Comparison of ENCODE assay signal across 8 mouse cellular contexts in the genomic region with DNA sequence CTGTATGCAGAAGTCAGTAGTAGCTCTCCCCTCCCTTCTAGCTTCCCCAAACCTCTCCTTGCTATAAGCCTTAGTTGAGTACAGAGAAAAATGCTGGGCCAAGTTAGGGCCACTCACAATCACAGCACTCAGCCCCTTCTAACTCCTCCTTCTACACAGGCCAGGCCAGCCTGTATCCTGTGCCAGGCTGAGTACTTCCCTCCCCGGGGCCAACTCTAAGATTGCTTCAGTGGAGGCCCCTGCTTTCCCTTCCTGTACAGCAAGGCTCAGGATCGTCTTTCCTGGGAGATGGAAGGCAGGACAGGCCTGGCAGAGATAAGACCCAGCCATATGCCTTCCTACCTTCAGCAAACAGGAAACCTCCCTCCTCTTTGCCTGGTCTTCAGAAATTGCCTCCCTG. TPM values are rescaled to one million over a fixed set of nuclear protein-coding genes. Genes with fewer than 3 reads are reported as not detected.
DNase-seq lines count a peak whose midpoint lies in the region; ATAC-seq lines count a peak whose summit lies in the region.

No protein-coding gene starts in this region.

- peak overlapping the region; percentile 71 for H3K27ac ChIP-seq in kidney, embryonic 14.5 days (ENCODE audit: low read depth, low read length)
- peak overlapping the region; percentile 48; the same call in 1 of the 2 replicates for H3K27ac ChIP-seq in embryonic facial prominence, embryonic 15.5 days (replicated peaks)
- H3K27ac ChIP-seq in intestine, embryonic 16.5 days (ENCODE audit: low read length): peak overlapping the region; percentile 72
- H3K27ac ChIP-seq in neural tube, embryonic 15.5 days (replicated peaks): no peak overlapping the region

- no peak overlapping the region for H3K4me3 ChIP-seq in kidney, embryonic 14.5 days (ENCODE audit: low read length)
- no peak overlapping the region for H3K4me3 ChIP-seq in embryonic facial prominence, embryonic 15.5 days (replicated peaks)
- H3K4me3 ChIP-seq in intestine, embryonic 16.5 days (ENCODE audit: low read length): no peak overlapping the region
- H3K4me3 ChIP-seq in neural tube, embryonic 15.5 days (replicated peaks): no peak overlapping the region

- no peaks in the 10 kb centered on the region for H3K27me3 ChIP-seq in kidney, embryonic 14.5 days (ENCODE audit: control insufficient read depth, insufficient read depth, low read length)
- no peaks in the 10 kb centered on the region for H3K27me3 ChIP-seq in embryonic facial prominence, embryonic 15.5 days
- H3K27me3 ChIP-seq in intestine, embryonic 16.5 days (replicated peaks; ENCODE audit: control insufficient read depth, insufficient read depth, low read length): no peaks in the 10 kb centered on the region
- H3K27me3 ChIP-seq in neural tube, embryonic 15.5 days (replicated peaks): no peaks in the 10 kb centered on the region

- peaks cover 21% of the 10 kb centered on the region for H3K4me1 ChIP-seq in kidney, embryonic 14.5 days (ENCODE audit: control insufficient read depth, insufficient read depth, low read length)
- peaks cover 8% of the 10 kb centered on the region; the same call in 1 of the 2 replicates for H3K4me1 ChIP-seq in embryonic facial prominence, embryonic 15.5 days
- peaks cover 13% of the 10 kb centered on the region for H3K4me1 ChIP-seq in intestine, embryonic 16.5 days (ENCODE audit: control insufficient read depth, insufficient read depth, low read length)
- H3K4me1 ChIP-seq in neural tube, embryonic 15.5 days: peaks cover 11% of the 10 kb centered on the region; the same call in 1 of the 2 replicates

- peak; percentile 58; the same call in 1 of the 2 replicates for ATAC-seq in kidney, embryonic 14.5 days (ENCODE audit: low FRiP score, low TSS enrichment)
- ATAC-seq in embryonic facial prominence, embryonic 15.5 days (ENCODE audit: insufficient number of reproducible peaks, low FRiP score, low TSS enrichment, low read depth): peak; percentile 63
- ATAC-seq in intestine, embryonic 16.5 days: peak; percentile 72
- ATAC-seq in neural tube, embryonic 15.5 days (ENCODE audit: low FRiP score): no peak

- intact Hi-C loops in left cerebral cortex, postnatal 10 days (cut with DNase I): no loop called here

- H3K4me2 ChIP-seq in kidney, embryonic 14.5 days (replicated peaks; ENCODE audit: low read depth, low read length): no peak overlapping the region
- no peak overlapping the region for H3K4me2 ChIP-seq in embryonic facial prominence, embryonic 15.5 days (replicated peaks)
- H3K4me2 ChIP-seq in intestine, embryonic 16.5 days (ENCODE audit: low read depth, low read length): no peak overlapping the region
- no peak overlapping the region for H3K4me2 ChIP-seq in neural tube, embryonic 15.5 days

- peaks cover 25% of the 10 kb centered on the region for H3K36me3 ChIP-seq in kidney, embryonic 14.5 days (ENCODE audit: control insufficient read depth, insufficient read depth, low read length)
- H3K36me3 ChIP-seq in embryonic facial prominence, embryonic 15.5 days: peaks cover 46% of the 10 kb centered on the region
- H3K36me3 ChIP-seq in intestine, embryonic 16.5 days (ENCODE audit: control insufficient read depth, insufficient read depth, low read length): no peaks in the 10 kb centered on the region; the same call in 1 of the 2 replicates
- H3K36me3 ChIP-seq in neural tube, embryonic 15.5 days: peaks cover 52% of the 10 kb centered on the region

- peak overlapping the region; percentile 20 for H3K9ac ChIP-seq in kidney, embryonic 14.5 days (ENCODE audit: low read depth, low read length)
- no peak overlapping the region for H3K9ac ChIP-seq in embryonic facial prominence, embryonic 15.5 days
- no peak overlapping the region for H3K9ac ChIP-seq in intestine, embryonic 16.5 days (ENCODE audit: low read depth, low read length)
- H3K9ac ChIP-seq in neural tube, embryonic 15.5 days (replicated peaks): no peak overlapping the region

- H3K9me3 ChIP-seq in kidney, embryonic 14.5 days (ENCODE audit: control insufficient read depth, low read length): no peaks in the 10 kb centered on the region
- H3K9me3 ChIP-seq in embryonic facial prominence, embryonic 15.5 days (replicated peaks): no peaks in the 10 kb centered on the region
- H3K9me3 ChIP-seq in intestine, embryonic 16.5 days (ENCODE audit: control insufficient read depth, low read length): no peaks in the 10 kb centered on the region
- H3K9me3 ChIP-seq in neural tube, embryonic 15.5 days (replicated peaks): no peaks in the 10 kb centered on the region

- WGBS in kidney, embryonic 14.5 days: 9% methylated on average over 2 of the region's 2 CpGs
- WGBS in embryonic facial prominence, embryonic 15.5 days: 4% methylated on average over 2 of the region's 2 CpGs
- WGBS in intestine, embryonic 16.5 days: 16% methylated on average over 2 of the region's 2 CpGs
- WGBS in neural tube, embryonic 15.5 days: 35% methylated on average over 2 of the region's 2 CpGs

- DNase-seq in kidney, postnatal 10 days: no peak
- DNase-seq in lung, postnatal 4 days: peak; percentile 57 to 83
- DNase-seq in right cerebral cortex, postnatal 36 days (ENCODE audit: low spot score in 2 of 2): no peak
- DNase-seq in left cerebral cortex, postnatal 10 days (ENCODE audit: extremely low spot score in 1 of 2, low spot score in 2 of 2): no peak

RNA-seq across cellular contexts. Expression of gene Hsd11b2, which starts 14.9 kb away (rescaled TPM):
- 32.9 and 40.2 TPM in 2 replicates for polyA plus RNA-seq in kidney, embryonic 14.5 days (2014; fragmentation: Nextera tagmentation; extraction: Ambion mirVana)
- polyA plus RNA-seq in embryonic facial prominence, embryonic 15.5 days (2015; fragmentation: Nextera tagmentation; extraction: Ambion mirVana): 1.4 TPM in 2 replicates
- 1.9 and 2.3 TPM in 2 replicates for polyA plus RNA-seq in intestine, embryonic 16.5 days (2015; fragmentation: Nextera tagmentation; extraction: Ambion mirVana)
- total RNA-seq in left cerebral cortex, postnatal 10 days (2021): not detected
- 1.0 and 1.1 TPM in 2 replicates for polyA plus RNA-seq in neural tube, embryonic 15.5 days (2015; fragmentation: Nextera tagmentation; extraction: Ambion mirVana)

RNA-seq across cellular contexts. Expression of gene Atp6v0d1, which starts 32.4 kb away (rescaled TPM):
- polyA plus RNA-seq in kidney, embryonic 14.5 days (2014; fragmentation: Nextera tagmentation; extraction: Ambion mirVana): 73.9 and 90.1 TPM in 2 replicates
- polyA plus RNA-seq in embryonic facial prominence, embryonic 15.5 days (2015; fragmentation: Nextera tagmentation; extraction: Ambion mirVana): 99.7 and 104 TPM in 2 replicates
- polyA plus RNA-seq in intestine, embryonic 16.5 days (2015; fragmentation: Nextera tagmentation; extraction: Ambion mirVana): 115 and 125 TPM in 2 replicates
- total RNA-seq in left cerebral cortex, postnatal 10 days (2021): 100 to 1,000 TPM; 346 to 352 TPM
- polyA plus RNA-seq in neural tube, embryonic 15.5 days (2015; fragmentation: Nextera tagmentation; extraction: Ambion mirVana): 219 and 243 TPM in 2 replicates

RNA-seq across cellular contexts. Expression of gene Zdhhc1, which starts 36.7 kb away (rescaled TPM):
- polyA plus RNA-seq in kidney, embryonic 14.5 days (2014; fragmentation: Nextera tagmentation; extraction: Ambion mirVana): 27.4 and 37.3 TPM in 2 replicates
- 55.4 and 59.8 TPM in 2 replicates for polyA plus RNA-seq in embryonic facial prominence, embryonic 15.5 days (2015; fragmentation: Nextera tagmentation; extraction: Ambion mirVana)
- 17.5 and 18.5 TPM in 2 replicates for polyA plus RNA-seq in intestine, embryonic 16.5 days (2015; fragmentation: Nextera tagmentation; extraction: Ambion mirVana)
- 10 to 100 TPM; 21.6 to 21.8 TPM for total RNA-seq in left cerebral cortex, postnatal 10 days (2021)
- 36.6 and 36.8 TPM in 2 replicates for polyA plus RNA-seq in neural tube, embryonic 15.5 days (2015; fragmentation: Nextera tagmentation; extraction: Ambion mirVana)

Comparison
In these comparisons a context has a peak if more than half of its experiments do, and no peak if none do; other contexts are left out.
1. DNase-seq: peak in lung, postnatal 4 days (2 of 2); none in kidney, postnatal 10 days (single experiment), right cerebral cortex, postnatal 36 days (0 of 2) and left cerebral cortex, postnatal 10 days (0 of 2).
2. RNA of gene Hsd11b2, which starts 14.9 kb away (polyA plus RNA-seq): 32.9 to 40.2 TPM in kidney, embryonic 14.5 days; 1.9 to 2.3 TPM in intestine, embryonic 16.5 days, 1.4 TPM in embryonic facial prominence, embryonic 15.5 days and 1.0 to 1.1 TPM in neural tube, embryonic 15.5 days; every median in the first group is over 10 times any median in the second.